Mouse (Mus musculus): ENCODE data around the gene Kcnip4. TPM values are rescaled to one million over a fixed set of nuclear protein-coding genes. Genes with fewer than 3 reads are reported as not detected.

Gene Kcnip4
- polyA plus RNA-seq, 1 experiment from 2014 or later, result 0.38 TPM

GRCm38 (mm10) chr5:49498743-49499142, 26.0 kb downstream of the Kcnip4 start:
- Histone ChIP-seq H3K9ac (ENCODE audit: low read depth, low read length) (no peak overlapping the region), H3K4me2 (no peak overlapping the region), H3K4me3 (ENCODE audit: low read depth, low read length) (no peak overlapping the region), H3K27ac (ENCODE audit: low read depth, low read length) (no peak overlapping the region), H3K27me3 (replicated peaks; ENCODE audit: control insufficient read depth, insufficient read depth, low read length) (no peaks in the 10 kb centered on the region), H3K36me3 (ENCODE audit: control insufficient read depth, insufficient read depth, low read length) (no peaks in the 10 kb centered on the region), H3K4me1 (replicated peaks; ENCODE audit: control insufficient read depth, insufficient read depth, low read length) (no peaks in the 10 kb centered on the region), H3K9me3 (ENCODE audit: control insufficient read depth, low read length) (no peaks in the 10 kb centered on the region)
- no peak for DNase-seq (ENCODE audit: low spot score)
- no peak for ATAC-seq (replicated peaks; ENCODE audit: low FRiP score)
- WGBS, result 70% methylated on average over 3 of the region's 3 CpGs

GRCm38 (mm10) chr5:49487270-49487669, 37.4 kb downstream of the Kcnip4 start:
- Histone ChIP-seq H3K27ac (ENCODE audit: low read depth, low read length) (no peak overlapping the region), H3K4me1 (replicated peaks; ENCODE audit: control insufficient read depth, insufficient read depth, low read length) (no peaks in the 10 kb centered on the region), H3K4me3 (ENCODE audit: low read depth, low read length) (no peak overlapping the region), H3K9ac (ENCODE audit: low read depth, low read length) (no peak overlapping the region), H3K27me3 (replicated peaks; ENCODE audit: control insufficient read depth, insufficient read depth, low read length) (no peaks in the 10 kb centered on the region), H3K4me2 (no peak overlapping the region), H3K36me3 (ENCODE audit: control insufficient read depth, insufficient read depth, low read length) (no peaks in the 10 kb centered on the region), H3K9me3 (ENCODE audit: control insufficient read depth, low read length) (no peaks in the 10 kb centered on the region)
- no peak for ATAC-seq (replicated peaks; ENCODE audit: low FRiP score)
- DNase-seq (ENCODE audit: low spot score), result no peak
- 64% methylated on average over 2 of the region's 2 CpGs for WGBS

GRCm38 (mm10) chr5:49470738-49471137, 54.0 kb downstream of the Kcnip4 start:
- WGBS, result 65% methylated on average over 2 of the region's 2 CpGs
- ATAC-seq (replicated peaks; ENCODE audit: low FRiP score), result no peak
- no peak overlapping the region for H3K27ac ChIP-seq (ENCODE audit: low read depth, low read length)

GRCm38 (mm10) chr5:49460643-49461276, 63.9 kb downstream of the Kcnip4 start:
- ATAC-seq (replicated peaks; ENCODE audit: low FRiP score) (no peak), DNase-seq (ENCODE audit: low spot score) (no peak)
- Histone ChIP-seq H3K9ac (ENCODE audit: low read depth, low read length) (no peak overlapping the region), H3K27me3 (replicated peaks; ENCODE audit: control insufficient read depth, insufficient read depth, low read length) (no peaks in the 10 kb centered on the region), H3K4me2 (no peak overlapping the region), H3K4me3 (ENCODE audit: low read depth, low read length) (no peak overlapping the region), H3K36me3 (ENCODE audit: control insufficient read depth, insufficient read depth, low read length) (no peaks in the 10 kb centered on the region), H3K27ac (ENCODE audit: low read depth, low read length) (no peak overlapping the region), H3K4me1 (replicated peaks; ENCODE audit: control insufficient read depth, insufficient read depth, low read length) (no peaks in the 10 kb centered on the region), H3K9me3 (ENCODE audit: control insufficient read depth, low read length) (no peaks in the 10 kb centered on the region)
- WGBS, result 77% methylated on average over 6 of the region's 6 CpGs

More at GRCm38 (mm10) chr5:49470738-49471137, 54.0 kb downstream of the Kcnip4 start:
- Histone ChIP-seq H3K4me1 (replicated peaks; ENCODE audit: control insufficient read depth, insufficient read depth, low read length) (no peaks in the 10 kb centered on the region), H3K9me3 (ENCODE audit: control insufficient read depth, low read length) (no peaks in the 10 kb centered on the region), H3K36me3 (ENCODE audit: control insufficient read depth, insufficient read depth, low read length) (no peaks in the 10 kb centered on the region), H3K9ac (ENCODE audit: low read depth, low read length) (no peak overlapping the region), H3K27me3 (replicated peaks; ENCODE audit: control insufficient read depth, insufficient read depth, low read length) (no peaks in the 10 kb centered on the region), H3K4me3 (ENCODE audit: low read depth, low read length) (no peak overlapping the region), H3K4me2 (no peak overlapping the region)
- DNase-seq (ENCODE audit: low spot score), result no peak

GRCm38 (mm10) chr5:49453100-49453499, 71.6 kb downstream of the Kcnip4 start:
- Histone ChIP-seq H3K27ac (ENCODE audit: low read depth, low read length) (no peak overlapping the region), H3K4me3 (ENCODE audit: low read depth, low read length) (no peak overlapping the region), H3K9ac (ENCODE audit: low read depth, low read length) (no peak overlapping the region), H3K4me1 (replicated peaks; ENCODE audit: control insufficient read depth, insufficient read depth, low read length) (no peaks in the 10 kb centered on the region), H3K27me3 (replicated peaks; ENCODE audit: control insufficient read depth, insufficient read depth, low read length) (no peaks in the 10 kb centered on the region), H3K4me2 (no peak overlapping the region), H3K9me3 (ENCODE audit: control insufficient read depth, low read length) (no peaks in the 10 kb centered on the region), H3K36me3 (ENCODE audit: control insufficient read depth, insufficient read depth, low read length) (no peaks in the 10 kb centered on the region)
- ATAC-seq (replicated peaks; ENCODE audit: low FRiP score) (no peak), DNase-seq (ENCODE audit: low spot score) (no peak)
- 76% methylated on average over 3 of the region's 3 CpGs for WGBS

DNA sequence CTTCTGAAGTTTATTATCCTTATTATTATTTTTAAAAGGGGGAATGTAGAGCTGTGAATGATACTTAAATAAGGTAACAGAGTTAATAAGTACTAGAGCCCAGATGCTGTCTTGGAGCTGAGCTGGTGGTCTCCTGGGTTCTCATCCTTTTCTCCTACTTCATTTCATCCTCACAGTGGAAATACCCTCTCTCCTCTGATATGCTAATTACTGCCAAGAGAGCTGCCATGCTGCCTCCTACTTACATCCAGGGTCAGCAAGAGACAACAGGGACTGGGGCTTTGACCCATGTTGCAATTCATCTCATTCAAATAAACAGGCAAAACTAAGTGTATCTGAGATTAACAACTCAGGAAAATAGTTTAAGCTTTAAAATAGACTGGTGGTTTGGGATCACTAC, 73.4 kb downstream of the Kcnip4 start:
- Histone ChIP-seq H3K4me1 (replicated peaks; ENCODE audit: control insufficient read depth, insufficient read depth, low read length) (no peaks in the 10 kb centered on the region), H3K4me2 (no peak overlapping the region), H3K27ac (ENCODE audit: low read depth, low read length) (no peak overlapping the region), H3K9ac (ENCODE audit: low read depth, low read length) (no peak overlapping the region), H3K9me3 (ENCODE audit: control insufficient read depth, low read length) (no peaks in the 10 kb centered on the region), H3K27me3 (replicated peaks; ENCODE audit: control insufficient read depth, insufficient read depth, low read length) (no peaks in the 10 kb centered on the region), H3K4me3 (ENCODE audit: low read depth, low read length) (no peak overlapping the region), H3K36me3 (ENCODE audit: control insufficient read depth, insufficient read depth, low read length) (no peaks in the 10 kb centered on the region)
- ATAC-seq (replicated peaks; ENCODE audit: low FRiP score) (no peak), DNase-seq (ENCODE audit: low spot score) (no peak)

DNA sequence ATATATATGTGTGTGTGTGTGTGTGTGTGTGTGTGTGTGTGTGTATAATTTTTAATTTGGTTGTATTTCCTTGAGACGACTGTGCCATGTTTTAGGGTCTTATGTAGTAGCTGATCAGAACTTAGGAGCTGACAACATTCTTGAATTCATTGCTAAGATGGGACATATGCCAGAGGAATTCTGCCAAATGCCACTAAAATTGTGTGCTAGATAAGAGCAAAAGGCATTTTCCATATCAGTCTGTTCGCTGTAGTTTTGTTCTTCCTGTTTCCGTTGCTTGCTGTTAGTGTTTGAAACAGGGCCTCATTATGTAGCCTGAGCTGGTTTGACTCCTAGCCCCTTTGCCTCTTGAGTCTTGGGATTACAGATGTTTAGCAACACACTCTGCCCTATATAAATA, 73.8 kb downstream of the Kcnip4 start:
- 73% methylated on average over 3 of the region's 3 CpGs for WGBS
- DNase-seq (ENCODE audit: low spot score) (no peak), ATAC-seq (replicated peaks; ENCODE audit: low FRiP score) (no peak)
- H3K27ac ChIP-seq (ENCODE audit: low read depth, low read length), result no peak overlapping the region
- H3K4me2 ChIP-seq, result no peak overlapping the region
- H3K36me3 ChIP-seq (ENCODE audit: control insufficient read depth, insufficient read depth, low read length), result no peaks in the 10 kb centered on the region
- H3K9ac ChIP-seq (ENCODE audit: low read depth, low read length), result no peak overlapping the region
- no peaks in the 10 kb centered on the region for H3K4me1 ChIP-seq (replicated peaks; ENCODE audit: control insufficient read depth, insufficient read depth, low read length)
- no peaks in the 10 kb centered on the region for H3K9me3 ChIP-seq (ENCODE audit: control insufficient read depth, low read length)
- no peaks in the 10 kb centered on the region for H3K27me3 ChIP-seq (replicated peaks; ENCODE audit: control insufficient read depth, insufficient read depth, low read length)
- no peak overlapping the region for H3K4me3 ChIP-seq (ENCODE audit: low read depth, low read length)

DNA sequence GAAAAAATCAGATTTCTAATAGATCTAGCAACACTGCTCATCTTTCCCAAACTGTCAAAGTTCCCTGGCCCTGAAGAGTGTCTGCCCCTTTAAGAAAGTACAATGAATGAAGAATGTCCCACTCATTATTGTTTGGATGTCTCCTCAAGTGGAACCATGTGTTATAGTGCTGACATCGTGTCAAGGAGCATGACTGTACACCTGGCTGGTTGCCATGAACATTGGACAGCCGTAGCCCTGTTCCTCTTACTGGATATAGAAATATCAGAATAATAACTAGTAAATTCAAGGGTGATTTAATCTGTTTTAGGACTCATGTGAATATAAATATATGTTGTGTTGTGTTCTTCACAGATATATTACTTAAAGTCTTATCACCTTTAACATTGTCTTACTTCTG, 87.5 kb downstream of the Kcnip4 start:
- DNase-seq (ENCODE audit: low spot score) (no peak), ATAC-seq (replicated peaks; ENCODE audit: low FRiP score) (no peak)
- no peak overlapping the region for H3K9ac ChIP-seq (ENCODE audit: low read depth, low read length)
- H3K4me1 ChIP-seq (replicated peaks; ENCODE audit: control insufficient read depth, insufficient read depth, low read length), result no peaks in the 10 kb centered on the region
- no peaks in the 10 kb centered on the region for H3K27me3 ChIP-seq (replicated peaks; ENCODE audit: control insufficient read depth, insufficient read depth, low read length)
- no peak overlapping the region for H3K4me3 ChIP-seq (ENCODE audit: low read depth, low read length)
- no peak overlapping the region for H3K4me2 ChIP-seq
- 64% methylated on average over 2 of the region's 2 CpGs for WGBS
- no peaks in the 10 kb centered on the region for H3K9me3 ChIP-seq (ENCODE audit: control insufficient read depth, low read length)
- no peaks in the 10 kb centered on the region for H3K36me3 ChIP-seq (ENCODE audit: control insufficient read depth, insufficient read depth, low read length)
- no peak overlapping the region for H3K27ac ChIP-seq (ENCODE audit: low read depth, low read length)

GRCm38 (mm10) chr5:49427689-49428088, 97.0 kb downstream of the Kcnip4 start:
- H3K27ac ChIP-seq (ENCODE audit: low read depth, low read length), result no peak overlapping the region
- no peaks in the 10 kb centered on the region for H3K9me3 ChIP-seq (ENCODE audit: control insufficient read depth, low read length)
- no peak overlapping the region for H3K4me2 ChIP-seq
- no peak for ATAC-seq (replicated peaks; ENCODE audit: low FRiP score)
- H3K9ac ChIP-seq (ENCODE audit: low read depth, low read length), result no peak overlapping the region
- no peak overlapping the region for H3K4me3 ChIP-seq (ENCODE audit: low read depth, low read length)
- no peaks in the 10 kb centered on the region for H3K4me1 ChIP-seq (replicated peaks; ENCODE audit: control insufficient read depth, insufficient read depth, low read length)
- no peaks in the 10 kb centered on the region for H3K36me3 ChIP-seq (ENCODE audit: control insufficient read depth, insufficient read depth, low read length)
- H3K27me3 ChIP-seq (replicated peaks; ENCODE audit: control insufficient read depth, insufficient read depth, low read length), result no peaks in the 10 kb centered on the region
- DNase-seq (ENCODE audit: low spot score), result no peak

All from liver, embryonic 11.5 days (tissue).